Mouse (Mus musculus) ES-Bruce4 (cell line): ENCODE data around the gene Glrx5.

Experiments used
- CTCF ChIP-seq: IDR thresholded peaks from one replicate; pipeline ENCODE4 v1.8.1; 2011; ENCODE audit warnings: low read depth, low read length
- POLR2A ChIP-seq: IDR thresholded peaks from one replicate; pipeline ENCODE4 v1.8.1; 2011; ENCODE audit warnings: low read length; ENCODE audit not compliant: insufficient read depth

- TF ChIP-seq CTCF (no peak), POLR2A (no peak)
These were observed 20.9 kb upstream of the Glrx5 start for GRCm38 (mm10) chr12:105011589-105011988.
